Mouse (Mus musculus) spleen, adult 2 months (tissue): Measurements from ENCODE around the gene Necab2. TPM values are rescaled to one million over a fixed set of nuclear protein-coding genes. Genes with fewer than 3 reads are reported as not detected.

Source experiments
- DNase-seq, 2 experiments: peaks; one replicate each; pipeline versions ENCODE4 v3.0.0 to v3.0.0-alpha.2; 2012 to 2021; ENCODE audit warnings: low spot score in 2 of 2, low read depth in 1 of 2
- H3K27ac ChIP-seq: fragments of 200-500 bp; 2 replicates; pipeline ENCODE4 v1.5.1; 2012; ENCODE audit warnings: low read length, inconsistent platforms; ENCODE audit not compliant: insufficient read depth
- H3K27me3 ChIP-seq: fragments of 200-500 bp; 2 replicates; pipeline ENCODE4 v1.6.1; 2012; ENCODE audit warnings: mild to moderate bottlenecking, moderate library complexity, low read length, inconsistent platforms; ENCODE audit not compliant: control insufficient read depth, insufficient read depth
- H3K36me3 ChIP-seq: fragments of 200-500 bp; 2 replicates; pipeline ENCODE4 v1.6.1; 2012; ENCODE audit warnings: mild to moderate bottlenecking, low read length, inconsistent platforms; ENCODE audit not compliant: control insufficient read depth, insufficient read depth
- H3K4me1 ChIP-seq: fragments of 200-500 bp; 2 replicates; pipeline ENCODE4 v1.6.1; 2011; ENCODE audit warnings: inconsistent platforms; ENCODE audit not compliant: control insufficient read depth, insufficient read depth, insufficient read length
- H3K4me3 ChIP-seq: fragments of 200-500 bp; 2 replicates; pipeline ENCODE4 v1.5.1; 2011; ENCODE audit warnings: mild to moderate bottlenecking, inconsistent platforms; ENCODE audit not compliant: insufficient read depth, insufficient read length; ENCODE audit errors: extremely low read depth
- CTCF ChIP-seq: fragments of 200-500 bp; IDR thresholded peaks from 2 replicates; pipeline ENCODE4 v1.5.1; 2011; ENCODE audit warnings: mild to moderate bottlenecking, inconsistent platforms; ENCODE audit not compliant: insufficient read depth, insufficient read length, insufficient replicate concordance; ENCODE audit errors: extremely low read depth
- POLR2A ChIP-seq: fragments of 200-500 bp; IDR thresholded peaks from 2 replicates; pipeline ENCODE4 v1.6.1; 2011; ENCODE audit warnings: low read depth, low read length, inconsistent platforms
- WGBS: fragments of 180-500 bp; shearing (Covaris S2); methylation state at CpG from one replicate; pipeline ENCODE4 v1.1.7; 2018; 5-methylcytosine and 5-hydroxymethylcytosine counted together
- polyA plus RNA-seq: library from polyadenylated mRNA; depleted of rRNA; stranded (reverse); fragments of >200 nt; gene quantifications from 2 replicates; pipeline ENCODE4 v1.2.3, GENCODE M21; 2012

Necab2 gene
- polyA plus RNA-seq, 1 experiment = 0.23 TPM

- H3K4me1 ChIP-seq = peaks cover 57% of the 10 kb centered on the region
- H3K27me3 ChIP-seq = no peaks in the 10 kb centered on the region
- peak overlapping the region; percentile 55 for H3K27ac ChIP-seq
- WGBS = 31% methylated on average over 9 of the region's 9 CpGs
- DNase-seq = no peak
- H3K4me3 ChIP-seq = no peak overlapping the region
- TF ChIP-seq POLR2A = no peak
- no peak for TF ChIP-seq CTCF
- no peaks in the 10 kb centered on the region for H3K36me3 ChIP-seq
Observed at GRCm38 (mm10) chr8:119422123-119422711, 24.3 kb upstream of the Necab2 start.

- H3K4me3 ChIP-seq = no peak overlapping the region; the same call in 1 of the 2 replicates
- peak overlapping the region; percentile 84 for H3K27ac ChIP-seq
- 8% methylated on average over 9 of the region's 9 CpGs for WGBS
- TF ChIP-seq CTCF (no peak), POLR2A (no peak; the same call in 1 of the 2 replicates)
- DNase-seq = peak; percentile 86 to 97
- no peaks in the 10 kb centered on the region for H3K36me3 ChIP-seq
- H3K27me3 ChIP-seq = no peaks in the 10 kb centered on the region
- H3K4me1 ChIP-seq = peaks cover 67% of the 10 kb centered on the region
Observed at GRCm38 (mm10) chr8:119423631-119424141, 22.8 kb upstream of the Necab2 start.

GRCm38 (mm10) chr8:119424199-119424733 lies 22.3 kb upstream of the Necab2 start:
- Histone ChIP-seq H3K4me1 (peaks cover 73% of the 10 kb centered on the region), H3K36me3 (no peaks in the 10 kb centered on the region), H3K4me3 (no peak overlapping the region; the same call in 1 of the 2 replicates), H3K27me3 (no peaks in the 10 kb centered on the region), H3K27ac (peak overlapping the region; percentile 84)
- DNase-seq = no peak
- no peak for TF ChIP-seq CTCF
- TF ChIP-seq POLR2A = no peak
- 13% methylated on average over 10 of the region's 10 CpGs for WGBS

GRCm38 (mm10) chr8:119424740-119425139 lies 21.8 kb upstream of the Necab2 start:
- peaks cover 73% of the 10 kb centered on the region for H3K4me1 ChIP-seq
- H3K27ac ChIP-seq = peak overlapping the region; percentile 84
- H3K4me3 ChIP-seq = no peak overlapping the region
- TF ChIP-seq POLR2A (no peak), CTCF (no peak)
- no peaks in the 10 kb centered on the region for H3K36me3 ChIP-seq
- WGBS = 8% methylated on average over 10 of the region's 10 CpGs
- H3K27me3 ChIP-seq = no peaks in the 10 kb centered on the region
- peak in 1 of 2 experiments; percentile 48 for DNase-seq

- no peak for TF ChIP-seq POLR2A
- TF ChIP-seq CTCF = 0 out of 2 replicates have a peak, but pooled peaks have one; percentile 13
- Histone ChIP-seq H3K27ac (peak overlapping the region; percentile 84), H3K36me3 (no peaks in the 10 kb centered on the region), H3K4me3 (no peak overlapping the region; the same call in 1 of the 2 replicates), H3K27me3 (no peaks in the 10 kb centered on the region), H3K4me1 (peaks cover 72% of the 10 kb centered on the region)
- peak in 1 of 2 experiments; percentile 43 for DNase-seq
- 17% methylated on average over 10 of the region's 10 CpGs for WGBS
Observed at GRCm38 (mm10) chr8:119425533-119425932, 21.0 kb upstream of the Necab2 start.

GRCm38 (mm10) chr8:119426069-119426735 lies 20.3 kb upstream of the Necab2 start:
- WGBS = 43% methylated on average over 6 of the region's 6 CpGs
- H3K4me1 ChIP-seq = peaks cover 71% of the 10 kb centered on the region
- peak overlapping the region; percentile 9 for H3K4me3 ChIP-seq
- TF ChIP-seq POLR2A = no peak
- H3K27ac ChIP-seq = peak overlapping the region; percentile 84
- no peaks in the 10 kb centered on the region for H3K36me3 ChIP-seq
- DNase-seq = no peak
- H3K27me3 ChIP-seq = no peaks in the 10 kb centered on the region
